Mouse (Mus musculus) frontal cortex, postnatal 10 days (tissue): ENCODE results near the gene Cdc34b.
"Not testable (repeated sequence)": the region's sequence is repeated elsewhere in the genome, so short reads cannot be mapped to it uniquely, and the experiment has no call there.

ENCODE experiments used
- DNase-seq, 2 experiments: peaks; one replicate each; pipeline ENCODE4 v3.0.0; 2022; ENCODE audit warnings: low spot score in 2 of 2, mixed read lengths in 1 of 2

The Cdc34b gene

GRCm38 (mm10) chr11:94741732-94742272 lies at the start of gene Cdc34b:
TSS of gene Cdc34b (plus strand) at chr11:94741782.
- no peak for DNase-seq

GRCm38 (mm10) chr11:94692502-94692901 lies 49.1 kb upstream of the Cdc34b start:
- DNase-seq = not testable (repeated sequence)

GRCm38 (mm10) chr11:94695508-94695907 lies 46.1 kb upstream of the Cdc34b start:
- DNase-seq = no peak

GRCm38 (mm10) chr11:94697140-94697539 lies 44.4 kb upstream of the Cdc34b start:
- no peak for DNase-seq

- DNase-seq = no peak
Measured at GRCm38 (mm10) chr11:94697703-94698464, 43.7 kb upstream of the Cdc34b start.

GRCm38 (mm10) chr11:94699399-94699798 lies 42.2 kb upstream of the Cdc34b start:
- DNase-seq = no peak

- no peak for DNase-seq
Measured at GRCm38 (mm10) chr11:94701401-94702215, 40.0 kb upstream of the Cdc34b start.

- no peak for DNase-seq
Measured at GRCm38 (mm10) chr11:94702216-94702610, 39.4 kb upstream of the Cdc34b start.

GRCm38 (mm10) chr11:94704020-94704419 lies 37.6 kb upstream of the Cdc34b start:
- no peak for DNase-seq

GRCm38 (mm10) chr11:94704472-94704871 lies 37.1 kb upstream of the Cdc34b start, which contains the start of gene Gm11541:
TSS of gene Gm11541 (minus strand) at chr11:94704499.
- no peak for DNase-seq

- DNase-seq = no peak
Measured at GRCm38 (mm10) chr11:94713246-94713860, 28.2 kb upstream of the Cdc34b start.

- DNase-seq = peak in 1 of 2 experiments; percentile 44
Measured at GRCm38 (mm10) chr11:94715622-94716021, 26.0 kb upstream of the Cdc34b start.

- DNase-seq = no peak
Measured at GRCm38 (mm10) chr11:94716754-94717153, 24.8 kb upstream of the Cdc34b start.

GRCm38 (mm10) chr11:94717239-94717638 lies 24.3 kb upstream of the Cdc34b start:
- DNase-seq = no peak

- no peak for DNase-seq
Measured at GRCm38 (mm10) chr11:94718113-94718909, 23.3 kb upstream of the Cdc34b start.

GRCm38 (mm10) chr11:94719216-94719615 lies 22.4 kb upstream of the Cdc34b start:
- DNase-seq = no peak

- DNase-seq = no peak
Measured at GRCm38 (mm10) chr11:94727306-94727705, 14.3 kb upstream of the Cdc34b start.

- DNase-seq = no peak
Measured at GRCm38 (mm10) chr11:94728545-94728944, 13.0 kb upstream of the Cdc34b start.

- DNase-seq = no peak
Measured at GRCm38 (mm10) chr11:94729565-94729964, 12.0 kb upstream of the Cdc34b start.

GRCm38 (mm10) chr11:94730261-94730660 lies 11.3 kb upstream of the Cdc34b start:
- DNase-seq = peak in 1 of 2 experiments; percentile 72

- DNase-seq = no peak
Measured at GRCm38 (mm10) chr11:94731229-94731628, 10.4 kb upstream of the Cdc34b start.
